Mouse (Mus musculus) ovary, adult 10 weeks (tissue): ENCODE results near the gene Gm6583. TPM values are rescaled to one million over a fixed set of nuclear protein-coding genes. Genes with fewer than 3 reads are reported as not detected.

Experiments
- polyA plus RNA-seq: library from polyadenylated mRNA; stranded (reverse); fragments of 350-450 nt; fragmentation: Illumina TruSeq; extraction: RNeasy Lipid Tissue Mini Kit (QIAGEN cat#74804); gene quantifications from one replicate; pipeline ENCODE4 v1.2.3, GENCODE M21; 2014

The Gm6583 gene
- polyA plus RNA-seq, result not detected

GRCm38 (mm10) chr5:112355910-112356309 is at the start of gene Gm6583:
Gene Gm6583 (minus strand): TSS chr5:112356033.

GRCm38 (mm10) chr5:112394779-112395443 is 39.1 kb upstream of the Gm6583 start, which contains the start of gene Asphd2:
Gene Asphd2 (minus strand): TSS chr5:112394866.

GRCm38 (mm10) chr5:112342463-112343204 is 13.2 kb downstream of the Gm6583 start, which contains the start of the genes Srrd and Hps4:
Gene Srrd (minus strand): TSS chr5:112343040.
Gene Hps4 (plus strand): TSS chr5:112343083.

GRCm38 (mm10) chr5:112325546-112326445 is 30.0 kb downstream of the Gm6583 start, which contains the start of gene Tfip11:
Gene Tfip11 (plus strand): TSS chr5:112326358.

Other genes starting within 250 kb of the Gm6583 start
- not detected for gene Cryba4, start 103.5 kb downstream of the Gm6583 start, polyA plus RNA-seq
- not detected for gene Crybb1, start 100.2 kb downstream of the Gm6583 start, polyA plus RNA-seq
- 15.3 TPM for gene Tpst2, start 79.3 kb downstream of the Gm6583 start, polyA plus RNA-seq
- gene Tfip11, start 29.7 kb downstream of the Gm6583 start, polyA plus RNA-seq, result 9.8 TPM
- gene Srrd, start 13.0 kb downstream of the Gm6583 start, polyA plus RNA-seq, result 0.80 TPM
- gene Hps4, start 12.9 kb downstream of the Gm6583 start, polyA plus RNA-seq, result 14.8 TPM
- gene Asphd2, start 38.8 kb upstream of the Gm6583 start, polyA plus RNA-seq, result not detected
- not detected for gene Gm6588, start 93.4 kb upstream of the Gm6583 start, polyA plus RNA-seq
- 0.14 TPM for gene Sez6l, start 221.2 kb upstream of the Gm6583 start, polyA plus RNA-seq